Mouse (Mus musculus): ENCODE results near the gene Myd88.
A peak's percentile ranks its signal among the peaks of the same experiment; 100 is the strongest.

DNA sequence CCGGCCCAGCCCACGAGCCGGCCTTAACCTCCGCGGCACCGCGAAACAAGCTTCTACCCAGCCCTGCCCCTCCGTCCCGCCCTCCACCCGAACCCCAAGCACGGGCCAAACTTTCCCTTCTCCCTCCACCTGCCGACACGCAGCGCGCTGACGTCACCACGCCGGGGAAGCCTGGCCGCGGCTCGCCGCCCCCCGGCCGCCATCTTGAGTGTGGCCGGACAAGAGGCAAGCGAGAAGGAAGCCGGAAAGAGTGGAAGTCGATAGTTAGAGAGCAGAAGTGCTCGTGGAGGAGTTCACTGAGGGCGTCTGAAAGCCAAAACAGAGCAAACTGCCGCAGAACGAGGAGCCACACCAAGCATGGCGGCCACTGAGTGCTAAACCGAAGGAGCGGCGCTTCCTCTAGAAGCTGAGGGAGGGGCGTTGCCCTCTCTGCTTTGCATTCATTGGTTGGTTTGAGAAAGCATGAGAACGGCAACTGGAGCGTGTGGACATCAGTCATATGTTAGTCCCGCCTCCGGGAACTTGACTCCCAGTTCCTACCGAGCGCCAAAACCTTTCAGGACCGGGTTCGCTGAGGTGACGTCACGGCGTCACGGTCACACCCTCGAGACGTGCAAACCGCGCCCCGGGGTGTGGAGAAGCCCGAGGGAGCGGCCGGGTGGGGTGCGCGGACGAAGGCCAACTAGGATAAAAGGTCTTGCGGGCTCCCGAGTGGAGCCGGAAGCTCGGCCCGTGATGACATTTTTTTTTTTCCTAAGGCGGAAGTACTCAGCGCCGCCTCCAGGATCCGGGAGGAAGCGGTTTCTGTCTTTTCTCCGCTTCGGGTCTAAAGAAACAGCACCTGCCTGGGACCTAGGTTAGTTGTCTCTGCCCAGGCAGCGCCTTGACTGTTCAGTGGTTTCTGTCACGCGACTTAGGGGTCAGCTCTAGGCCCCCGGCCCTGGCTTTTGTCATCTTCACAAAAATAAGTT, 18.6 kb downstream of the Myd88 start, which contains the start of gene Oxsr1:
- peak; percentile 79 for TF ChIP-seq POLR2A (IDR thresholded peaks at IDR 0.05; ENCODE audit: low read depth, low read length)
- no peak for TF ChIP-seq CTCF (IDR thresholded peaks at IDR 0.05; ENCODE audit: borderline replicate concordance, insufficient read depth, low read length)
